Mouse (Mus musculus) lung, embryonic 15.5 days (tissue): ENCODE measurements at regions not wholly inside any gene's neighbourhood (a gene's known extent, or its start where the extent isn't known, plus 50 kb on each side); places are given as distances from the start of the nearest gene placed in this dataset.

Experiments used
- ATAC-seq: fragments of 200-750 bp; cut with Nextera tagmentation; 2 replicates; pipeline ENCODE4 v1.8.0; 2017; ENCODE audit warnings: moderate number of reproducible peaks, borderline replicate concordance; ENCODE audit not compliant: low FRiP score, low TSS enrichment; ENCODE audit errors: extremely low read depth
- H3K27ac ChIP-seq: fragments of 300-500 bp; sonication (generic); 2 replicates; pipeline ENCODE4 v1.5.1; 2015; ENCODE audit warnings: moderate library complexity, mild to moderate bottlenecking, inconsistent platforms
- H3K27me3 ChIP-seq: fragments of 300-500 bp; sonication (generic); 2 replicates; pipeline ENCODE4 v1.6.1; 2015; ENCODE audit warnings: inconsistent platforms
- H3K36me3 ChIP-seq: fragments of 300-500 bp; sonication (generic); 2 replicates; pipeline ENCODE4 v1.6.1; 2015; ENCODE audit warnings: inconsistent platforms
- H3K4me1 ChIP-seq: fragments of 300-500 bp; sonication (generic); 2 replicates; pipeline ENCODE4 v1.6.1; 2015; ENCODE audit warnings: inconsistent platforms
- H3K4me2 ChIP-seq: fragments of 300-500 bp; sonication (generic); 2 replicates; pipeline ENCODE4 v1.6.1; 2015; ENCODE audit warnings: inconsistent platforms, mild to moderate bottlenecking, moderate library complexity
- H3K4me3 ChIP-seq: fragments of 300-500 bp; sonication (generic); 2 replicates; pipeline ENCODE4 v1.5.1; 2015; ENCODE audit warnings: mild to moderate bottlenecking, inconsistent platforms
- H3K9ac ChIP-seq: fragments of 300-500 bp; sonication (generic); 2 replicates; pipeline ENCODE4 v1.6.1; 2015; ENCODE audit warnings: inconsistent platforms
- H3K9me3 ChIP-seq: fragments of 300-500 bp; sonication (generic); 2 replicates; pipeline ENCODE4 v1.6.1; 2016; ENCODE audit warnings: inconsistent platforms
- WGBS: fragments of 180-500 bp; shearing (Covaris S2); methylation state at CpG from one replicate; pipeline ENCODE4 v1.1.7; 2015; 5-methylcytosine and 5-hydroxymethylcytosine counted together

DNA sequence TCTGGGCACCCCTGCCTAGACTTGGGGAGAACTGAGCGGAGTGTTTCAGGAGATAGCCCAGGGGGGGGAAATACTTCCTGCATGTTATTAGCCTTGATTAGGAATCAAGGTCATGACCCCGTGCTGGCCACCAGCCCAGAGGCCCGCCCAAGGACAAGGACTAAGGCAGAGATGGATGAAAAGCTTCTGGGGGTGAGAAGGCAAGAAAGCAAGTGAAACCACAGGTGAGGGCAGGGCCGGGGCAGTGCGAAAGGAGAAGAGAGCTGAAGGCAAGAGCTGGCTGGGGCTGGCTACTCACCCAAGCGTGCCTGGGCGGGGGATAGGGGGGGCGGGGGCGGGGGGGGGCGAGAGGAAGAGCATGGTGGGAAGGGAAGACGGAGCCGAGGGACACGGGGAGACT is 96.0 kb upstream of the Nkx1-1 start:
- H3K9ac ChIP-seq: no peak overlapping the region
- no peak; the same call in 1 of the 2 replicates for ATAC-seq
- H3K4me2 ChIP-seq: no peak overlapping the region

DNA sequence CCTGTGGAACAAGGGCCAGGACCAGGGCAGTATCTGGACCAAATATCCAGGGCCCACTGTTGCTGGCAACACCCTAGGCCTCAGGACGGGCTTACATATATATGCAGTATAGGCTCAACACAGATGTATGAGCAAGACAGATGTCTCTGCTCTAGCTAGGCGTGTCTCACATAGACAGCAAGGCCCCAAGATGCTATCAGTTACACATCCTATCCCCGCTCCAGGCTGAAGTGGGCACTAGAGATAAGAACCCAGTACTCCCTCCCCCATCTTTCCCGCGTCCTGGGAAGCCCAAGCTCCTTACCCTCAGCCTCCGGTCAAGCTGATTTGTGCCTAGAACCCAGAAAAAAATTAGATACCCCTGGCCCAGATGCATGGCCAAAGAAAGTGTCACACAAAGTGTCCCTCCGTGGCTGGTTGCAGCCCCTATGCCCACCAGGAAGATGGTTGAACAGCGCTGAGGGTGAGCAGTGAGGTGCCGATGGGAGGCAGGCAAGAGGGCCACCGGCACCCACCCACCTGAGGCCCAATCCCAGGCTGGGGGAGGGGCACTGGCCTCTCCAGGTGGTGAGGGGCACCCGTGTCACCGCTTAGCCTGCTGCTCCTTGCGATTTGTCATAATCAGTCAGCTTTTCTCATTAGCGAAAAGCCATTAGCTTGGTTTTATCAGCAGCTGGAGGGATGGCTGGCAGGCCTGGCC is 95.3 kb upstream of the Nkx1-1 start:
- Histone ChIP-seq H3K9ac (no peak overlapping the region), H3K4me1 (no peaks in the 10 kb centered on the region), H3K4me3 (no peak overlapping the region), H3K27me3 (peaks cover 3% of the 10 kb centered on the region; the same call in 1 of the 2 replicates), H3K4me2 (no peak overlapping the region), H3K36me3 (no peaks in the 10 kb centered on the region), H3K9me3 (no peaks in the 10 kb centered on the region), H3K27ac (no peak overlapping the region)
- ATAC-seq: no peak
- 30% methylated on average over 14 of the region's 14 CpGs for WGBS

More for the DNA sequence above, 96.0 kb upstream of the Nkx1-1 start:
- Histone ChIP-seq H3K4me1 (peaks cover 5% of the 10 kb centered on the region; the same call in 1 of the 2 replicates), H3K4me3 (no peak overlapping the region), H3K9me3 (no peaks in the 10 kb centered on the region), H3K27me3 (peaks cover 8% of the 10 kb centered on the region; the same call in 1 of the 2 replicates), H3K27ac (no peak overlapping the region), H3K36me3 (no peaks in the 10 kb centered on the region)
- WGBS: 13% methylated on average over 13 of the region's 13 CpGs

- no peaks in the 10 kb centered on the region for H3K36me3 ChIP-seq
- H3K9me3 ChIP-seq: no peaks in the 10 kb centered on the region
- H3K4me3 ChIP-seq: no peak overlapping the region
- 72% methylated on average over 10 of the region's 10 CpGs for WGBS
- no peak overlapping the region for H3K27ac ChIP-seq
- no peaks in the 10 kb centered on the region for H3K27me3 ChIP-seq
- H3K4me2 ChIP-seq: no peak overlapping the region
- H3K9ac ChIP-seq: no peak overlapping the region
- no peaks in the 10 kb centered on the region for H3K4me1 ChIP-seq
- no peak for ATAC-seq
Observed at GRCm38 (mm10) chr5:33527750-33528149, 94.0 kb upstream of the Nkx1-1 start.

GRCm38 (mm10) chr5:33527316-33527715 is 93.5 kb upstream of the Nkx1-1 start:
- Histone ChIP-seq H3K4me1 (no peaks in the 10 kb centered on the region), H3K4me3 (no peak overlapping the region), H3K36me3 (no peaks in the 10 kb centered on the region), H3K27me3 (no peaks in the 10 kb centered on the region), H3K4me2 (no peak overlapping the region), H3K9me3 (no peaks in the 10 kb centered on the region), H3K27ac (no peak overlapping the region), H3K9ac (no peak overlapping the region)
- ATAC-seq: no peak
- 84% methylated on average over 8 of the region's 8 CpGs for WGBS

- no peak for ATAC-seq
- Histone ChIP-seq H3K9me3 (no peaks in the 10 kb centered on the region), H3K4me1 (no peaks in the 10 kb centered on the region), H3K27me3 (no peaks in the 10 kb centered on the region), H3K36me3 (no peaks in the 10 kb centered on the region), H3K27ac (no peak overlapping the region), H3K4me3 (no peak overlapping the region), H3K4me2 (no peak overlapping the region), H3K9ac (no peak overlapping the region)
- 84% methylated on average over 16 of the region's 16 CpGs for WGBS
Observed at GRCm38 (mm10) chr5:33521951-33522742, 88.4 kb upstream of the Nkx1-1 start.

- H3K27ac ChIP-seq: no peak overlapping the region
- H3K9me3 ChIP-seq: no peaks in the 10 kb centered on the region
- ATAC-seq: no peak
- H3K4me1 ChIP-seq: no peaks in the 10 kb centered on the region
- H3K4me2 ChIP-seq: no peak overlapping the region
- H3K27me3 ChIP-seq: no peaks in the 10 kb centered on the region
- no peak overlapping the region for H3K4me3 ChIP-seq
- no peaks in the 10 kb centered on the region for H3K36me3 ChIP-seq
- 56% methylated on average over 10 of the region's 10 CpGs for WGBS
- H3K9ac ChIP-seq: no peak overlapping the region
Observed at GRCm38 (mm10) chr5:33520856-33521255, 87.1 kb upstream of the Nkx1-1 start.

DNA sequence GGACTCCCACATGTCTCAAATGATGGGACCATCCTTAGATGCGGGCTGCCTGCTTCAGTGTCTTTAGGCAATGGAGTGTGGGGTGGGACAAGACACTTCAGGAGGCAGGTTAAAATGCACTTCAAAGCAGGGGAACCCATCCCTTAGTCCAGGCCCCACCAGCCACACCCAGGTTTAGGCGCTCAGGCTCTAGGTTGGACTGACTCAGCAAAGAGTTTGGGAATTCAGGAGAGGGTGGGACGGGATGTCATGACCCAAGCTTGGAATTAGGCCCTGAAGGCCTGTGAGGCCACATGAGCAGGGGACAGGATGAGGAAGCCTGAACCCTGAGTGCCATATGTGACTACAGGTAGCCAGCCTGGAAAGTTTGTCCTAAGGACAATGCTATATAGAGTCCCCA is 85.6 kb upstream of the Nkx1-1 start:
- Histone ChIP-seq H3K27me3 (no peaks in the 10 kb centered on the region), H3K9me3 (no peaks in the 10 kb centered on the region), H3K4me3 (no peak overlapping the region), H3K4me2 (no peak overlapping the region), H3K36me3 (no peaks in the 10 kb centered on the region), H3K4me1 (no peaks in the 10 kb centered on the region), H3K27ac (no peak overlapping the region), H3K9ac (no peak overlapping the region)
- 69% methylated on average over 3 of the region's 3 CpGs for WGBS
- no peak for ATAC-seq

DNA sequence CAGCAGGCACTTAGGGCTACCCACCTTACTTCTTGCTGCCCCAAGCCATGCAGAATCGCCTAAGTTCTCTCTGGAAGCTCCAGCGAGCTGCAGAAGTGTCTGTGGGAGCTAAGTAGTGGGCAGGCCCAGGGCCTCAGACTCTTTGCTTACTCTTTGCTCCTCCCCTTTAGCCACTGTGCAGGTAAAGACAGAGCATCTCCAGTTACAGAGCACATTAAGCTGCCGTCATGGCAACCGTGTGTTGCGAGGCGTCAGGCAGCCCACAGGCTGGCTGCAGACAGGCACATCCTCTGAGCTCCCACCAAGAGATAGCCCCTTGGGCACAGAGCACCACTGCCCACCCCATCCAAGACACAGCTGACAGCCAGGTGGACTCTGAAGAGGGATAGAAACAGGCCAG is 85.1 kb upstream of the Nkx1-1 start:
- no peaks in the 10 kb centered on the region for H3K27me3 ChIP-seq
- ATAC-seq: no peak
- no peaks in the 10 kb centered on the region for H3K36me3 ChIP-seq
- no peak overlapping the region for H3K9ac ChIP-seq
- H3K4me2 ChIP-seq: no peak overlapping the region
- H3K4me3 ChIP-seq: no peak overlapping the region
- H3K27ac ChIP-seq: no peak overlapping the region
- WGBS: 22% methylated on average over 6 of the region's 6 CpGs
- no peaks in the 10 kb centered on the region for H3K4me1 ChIP-seq
- H3K9me3 ChIP-seq: no peaks in the 10 kb centered on the region

- no peaks in the 10 kb centered on the region for H3K27me3 ChIP-seq
- no peak overlapping the region for H3K9ac ChIP-seq
- H3K4me3 ChIP-seq: no peak overlapping the region
- WGBS: 50% methylated on average over 8 of the region's 8 CpGs
- H3K4me2 ChIP-seq: no peak overlapping the region
- no peaks in the 10 kb centered on the region for H3K4me1 ChIP-seq
- H3K9me3 ChIP-seq: no peaks in the 10 kb centered on the region
- no peak overlapping the region for H3K27ac ChIP-seq
- no peaks in the 10 kb centered on the region for H3K36me3 ChIP-seq
- no peak for ATAC-seq
Observed at GRCm38 (mm10) chr5:33517625-33518024, 83.8 kb upstream of the Nkx1-1 start.

GRCm38 (mm10) chr5:33516211-33516610 is 82.4 kb upstream of the Nkx1-1 start:
- H3K4me3 ChIP-seq: no peak overlapping the region
- H3K27me3 ChIP-seq: 0 out of 2 replicates have a peak, but pooled peaks cover 4% of the 10 kb centered on the region
- H3K9ac ChIP-seq: no peak overlapping the region
- no peak for ATAC-seq
- H3K9me3 ChIP-seq: no peaks in the 10 kb centered on the region
- no peaks in the 10 kb centered on the region for H3K4me1 ChIP-seq
- no peak overlapping the region for H3K27ac ChIP-seq
- no peaks in the 10 kb centered on the region for H3K36me3 ChIP-seq
- H3K4me2 ChIP-seq: no peak overlapping the region
- WGBS: 78% methylated on average over 3 of the region's 3 CpGs

DNA sequence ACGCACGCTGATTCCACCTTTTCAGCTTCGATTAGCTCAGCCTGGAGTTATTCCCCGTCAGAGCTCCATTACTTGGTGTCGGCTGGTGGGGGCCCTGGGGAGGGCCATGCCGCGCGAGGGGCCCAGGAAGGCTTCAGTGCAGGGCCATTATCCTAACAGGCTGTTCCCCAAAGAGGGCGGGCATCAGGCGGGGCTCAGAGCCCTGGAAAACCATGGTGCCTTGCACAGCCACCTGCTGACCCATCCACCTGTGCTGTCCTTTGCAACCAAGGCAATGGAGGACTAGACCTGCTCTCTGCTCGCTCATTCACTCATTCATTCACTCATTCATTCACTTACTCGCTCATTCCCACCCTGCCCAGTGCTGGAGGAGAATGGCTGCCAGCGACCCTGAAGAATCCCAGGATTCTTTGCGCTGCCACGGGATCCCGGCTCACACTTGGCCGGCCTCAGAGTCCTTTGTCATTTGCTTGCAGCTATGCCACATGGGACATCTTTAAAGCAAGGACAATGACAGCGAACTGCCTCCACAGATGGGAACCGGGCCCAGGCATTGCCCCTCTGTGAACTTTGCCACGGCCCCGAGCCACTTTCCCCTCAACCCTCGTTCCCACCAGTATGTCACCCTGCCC is 78.6 kb upstream of the Nkx1-1 start:
- Histone ChIP-seq H3K4me2 (no peak overlapping the region), H3K27ac (no peak overlapping the region)
- ATAC-seq: no peak

More for the DNA sequence above, 78.6 kb upstream of the Nkx1-1 start:
- Histone ChIP-seq H3K36me3 (no peaks in the 10 kb centered on the region), H3K27me3 (0 out of 2 replicates have a peak, but pooled peaks cover 4% of the 10 kb centered on the region), H3K4me3 (no peak overlapping the region), H3K4me1 (no peaks in the 10 kb centered on the region), H3K9me3 (no peaks in the 10 kb centered on the region), H3K9ac (no peak overlapping the region)
- WGBS: 53% methylated on average over 22 of the region's 22 CpGs
